Mouse (Mus musculus) thymus, adult 2 months (tissue): Measurements from ENCODE around the gene Sgcd. TPM values are rescaled to one million over a fixed set of nuclear protein-coding genes. Genes with fewer than 3 reads are reported as not detected.
"Not testable (repeated sequence)": the region's sequence is repeated elsewhere in the genome, so short reads cannot be mapped to it uniquely, and the experiment has no call there.

Experiments
- DNase-seq: peaks from one replicate; pipeline ENCODE4 v3.0.0; 2021
- H3K27ac ChIP-seq: fragments of 200-500 bp; 2 replicates; pipeline ENCODE4 v1.5.1; 2012; ENCODE audit warnings: low read length, control low read depth; ENCODE audit not compliant: control insufficient read depth, insufficient read depth
- H3K27me3 ChIP-seq: fragments of 200-500 bp; 2 replicates; pipeline ENCODE4 v1.6.1; 2012; ENCODE audit warnings: mild to moderate bottlenecking, low read length, moderate library complexity, mixed read lengths; ENCODE audit not compliant: control insufficient read depth, insufficient read depth
- H3K36me3 ChIP-seq: fragments of 200-500 bp; 2 replicates; pipeline ENCODE4 v1.6.1; 2012; ENCODE audit warnings: mild to moderate bottlenecking, low read length, moderate library complexity; ENCODE audit not compliant: control insufficient read depth, insufficient read depth
- H3K4me1 ChIP-seq: fragments of 200-500 bp; replicated peaks from 2 replicates; pipeline ENCODE4 v1.6.1; 2012; ENCODE audit warnings: low read length; ENCODE audit not compliant: control insufficient read depth, insufficient read depth
- H3K4me3 ChIP-seq: fragments of 200-500 bp; 2 replicates; pipeline ENCODE4 v1.5.1; 2012; ENCODE audit warnings: mild to moderate bottlenecking, low read length, control low read depth, moderate library complexity; ENCODE audit not compliant: control insufficient read depth, insufficient read depth
- CTCF ChIP-seq: fragments of 200-500 bp; IDR thresholded peaks from 2 replicates; pipeline ENCODE4 v1.5.1; 2012; ENCODE audit warnings: mild to moderate bottlenecking, control low read depth, low read length, moderate library complexity, borderline replicate concordance; ENCODE audit not compliant: control insufficient read depth, poor library complexity, insufficient read depth; ENCODE audit errors: extremely low read depth
- POLR2A ChIP-seq: fragments of 200-500 bp; IDR thresholded peaks from 2 replicates; pipeline ENCODE4 v1.6.1; 2012; ENCODE audit warnings: mild to moderate bottlenecking, low read length, control low read depth, moderate library complexity; ENCODE audit not compliant: control insufficient read depth, poor library complexity, insufficient read depth; ENCODE audit errors: extremely low read depth
- WGBS: fragments of 180-500 bp; shearing (Covaris S2); methylation state at CpG from one replicate; pipeline ENCODE4 v1.1.7; 2018; 5-methylcytosine and 5-hydroxymethylcytosine counted together
- polyA plus RNA-seq: library from polyadenylated mRNA; depleted of rRNA; stranded (reverse); fragments of >200 nt; gene quantifications from 2 replicates; pipeline ENCODE4 v1.2.3, GENCODE M21; 2012

Sgcd gene
- polyA plus RNA-seq, 1 experiment, result 0.34 TPM

DNA sequence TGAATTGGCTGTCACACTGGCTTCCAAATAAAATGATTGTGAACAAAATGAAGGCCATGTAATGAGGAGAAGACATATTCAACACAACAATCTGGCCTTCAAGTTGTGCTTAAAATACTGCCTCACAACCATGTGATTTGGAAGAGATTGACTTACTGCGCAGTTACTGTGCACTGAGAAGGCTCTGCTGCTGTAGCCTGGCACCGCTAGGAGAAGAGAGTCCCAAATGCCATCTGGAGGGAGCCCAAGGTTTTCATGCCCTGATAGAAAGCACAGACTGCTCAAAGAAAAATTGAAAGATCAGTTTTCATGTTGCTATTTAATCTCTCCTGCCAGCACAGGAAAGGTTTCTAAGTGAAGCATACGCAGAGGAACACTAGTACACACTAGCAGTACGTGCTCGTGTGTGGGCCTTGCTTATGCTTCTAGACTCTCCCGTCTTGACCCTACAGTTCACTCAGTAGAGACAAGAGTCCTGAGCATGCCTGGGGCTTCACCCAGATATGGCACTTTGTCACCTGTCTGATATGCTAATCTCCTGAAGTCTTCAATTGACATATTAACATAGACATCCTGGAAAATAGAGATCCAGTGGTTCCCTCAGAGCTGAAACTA, 184.6 kb downstream of the Sgcd start:
- H3K4me3 ChIP-seq, result no peak overlapping the region
- TF ChIP-seq POLR2A (no peak), CTCF (no peak)
- no peak overlapping the region for H3K27ac ChIP-seq
- WGBS, result 92% methylated on average over 6 of the region's 6 CpGs
- no peaks in the 10 kb centered on the region for H3K27me3 ChIP-seq
- DNase-seq, result no peak
- no peaks in the 10 kb centered on the region for H3K4me1 ChIP-seq
- H3K36me3 ChIP-seq, result no peaks in the 10 kb centered on the region

DNA sequence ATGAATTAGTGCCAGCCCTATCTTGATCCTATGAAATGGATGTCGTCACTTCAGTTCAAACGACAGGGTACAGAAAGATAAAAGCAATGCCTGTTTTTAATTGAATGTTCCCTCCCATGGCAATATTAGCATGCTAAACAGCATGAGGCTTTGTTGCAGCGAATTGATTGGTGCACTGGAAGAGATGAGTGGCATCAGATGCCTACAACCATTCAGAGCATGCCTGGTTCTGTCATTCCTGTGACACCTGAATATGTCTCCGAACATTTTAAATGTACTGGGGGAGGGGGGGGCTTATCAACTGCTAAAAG, 210.9 kb downstream of the Sgcd start:
- no peak overlapping the region for H3K4me3 ChIP-seq
- TF ChIP-seq CTCF, result no peak
- TF ChIP-seq POLR2A, result no peak
- 80% methylated on average over 4 of the region's 4 CpGs for WGBS
- no peaks in the 10 kb centered on the region for H3K36me3 ChIP-seq
- no peak overlapping the region for H3K27ac ChIP-seq
- no peak for DNase-seq
- no peaks in the 10 kb centered on the region for H3K27me3 ChIP-seq
- H3K4me1 ChIP-seq, result no peaks in the 10 kb centered on the region

DNA sequence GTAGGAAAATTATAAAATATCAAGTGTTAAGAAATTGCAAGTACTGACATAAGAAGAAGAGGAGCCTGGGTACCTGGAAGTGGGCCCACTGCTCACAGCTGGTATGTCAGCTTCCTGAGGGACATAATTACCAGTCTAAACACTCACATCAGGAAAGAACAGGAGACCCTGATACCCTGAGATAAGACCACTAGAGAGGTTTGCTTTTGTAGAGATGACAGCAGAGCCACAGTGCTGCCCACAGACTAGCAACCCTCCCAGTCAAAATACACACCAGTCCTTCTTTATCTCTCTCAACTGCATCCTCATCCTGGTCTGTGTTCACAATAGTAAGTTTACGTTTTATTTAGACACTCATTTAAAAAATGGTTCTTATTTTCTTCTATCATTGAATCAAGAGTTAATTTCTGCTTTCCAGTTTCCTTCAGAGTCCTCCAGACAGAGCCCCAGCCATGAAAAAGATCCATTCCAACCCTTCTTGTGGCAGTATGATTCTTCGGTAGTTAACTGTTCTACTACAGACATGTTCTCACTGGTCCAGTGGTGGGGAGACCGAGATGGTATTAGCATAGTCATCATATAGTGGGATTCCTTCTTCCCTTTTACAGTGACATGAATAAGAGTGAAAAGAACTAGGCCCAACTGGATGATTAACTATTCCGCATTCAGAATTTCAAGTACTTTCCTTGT, 211.4 kb downstream of the Sgcd start:
- no peak for DNase-seq
- Histone ChIP-seq H3K27me3 (no peaks in the 10 kb centered on the region), H3K4me3 (no peak overlapping the region), H3K4me1 (no peaks in the 10 kb centered on the region), H3K27ac (no peak overlapping the region), H3K36me3 (no peaks in the 10 kb centered on the region)
- TF ChIP-seq POLR2A (no peak), CTCF (no peak)
- 76% methylated on average over 4 of the region's 4 CpGs for WGBS

DNA sequence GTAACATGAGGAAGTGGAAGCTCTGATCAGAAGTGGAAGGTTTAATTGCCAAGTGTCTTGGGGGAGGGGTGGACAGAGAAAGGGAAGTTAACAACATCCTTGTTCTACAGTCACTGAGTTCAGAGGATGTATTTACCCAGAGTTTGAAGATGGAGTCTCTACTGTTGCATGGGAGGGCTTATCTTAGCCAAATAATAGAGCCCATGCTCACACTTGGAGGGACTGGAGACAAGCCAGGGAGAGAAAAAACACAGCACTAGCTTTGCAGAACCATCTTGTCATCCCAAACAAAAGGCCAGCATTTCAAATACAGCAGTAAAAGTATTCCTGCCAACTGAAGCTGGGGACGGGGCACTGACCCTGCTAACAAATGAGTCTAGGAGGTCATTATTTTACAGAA, 212.8 kb downstream of the Sgcd start:
- Histone ChIP-seq H3K36me3 (no peaks in the 10 kb centered on the region), H3K4me3 (no peak overlapping the region), H3K4me1 (no peaks in the 10 kb centered on the region), H3K27ac (no peak overlapping the region), H3K27me3 (no peaks in the 10 kb centered on the region)
- WGBS, result 81% methylated on average over 1 of the region's 1 CpGs
- DNase-seq, result no peak
- TF ChIP-seq CTCF (no peak), POLR2A (no peak)

DNA sequence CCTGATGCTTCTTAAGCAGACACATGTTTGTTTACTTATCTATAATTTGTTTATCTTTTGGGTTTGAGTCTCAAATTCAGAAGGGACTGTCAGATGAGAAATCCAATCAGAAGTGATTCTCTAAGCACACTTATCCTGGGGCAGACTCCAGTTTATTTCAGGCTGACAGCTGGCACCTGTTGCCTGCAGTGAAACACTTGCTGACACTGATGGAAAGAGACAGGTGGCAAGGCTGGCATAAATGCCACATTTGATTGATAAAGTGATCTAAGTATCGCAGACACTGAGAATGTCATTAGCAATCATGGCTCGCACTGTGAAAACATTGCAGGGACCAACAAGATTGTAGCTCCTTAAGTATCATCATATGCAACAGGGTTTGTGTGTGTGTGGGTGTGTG, 222.9 kb downstream of the Sgcd start:
- DNase-seq, result no peak
- WGBS, result 92% methylated on average over 2 of the region's 2 CpGs

DNA sequence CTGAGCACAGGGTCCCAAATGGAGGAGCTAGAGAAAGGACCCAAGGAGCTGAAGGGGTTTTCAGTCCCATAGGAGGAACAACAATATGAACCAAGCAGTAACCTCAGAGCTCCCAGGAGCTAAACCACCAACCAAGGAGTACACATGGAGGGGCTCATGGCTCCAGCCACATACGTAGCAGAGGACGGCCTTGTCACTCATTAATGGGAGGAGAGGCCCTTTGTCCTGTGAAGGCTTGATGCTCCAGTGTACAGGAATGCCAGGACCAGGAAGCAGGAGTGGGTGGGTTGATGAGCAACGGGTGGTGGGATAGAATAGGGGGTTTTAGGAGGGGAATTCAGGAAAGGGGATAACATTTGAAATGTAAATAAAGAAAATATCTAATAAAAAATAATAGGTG, 225.2 kb downstream of the Sgcd start:
- WGBS, result 88% methylated on average over 3 of the region's 3 CpGs
- not testable (repeated sequence) for H3K27ac ChIP-seq, DNase-seq, H3K4me3 ChIP-seq, H3K27me3 ChIP-seq, H3K4me1 ChIP-seq, H3K36me3 ChIP-seq

More for the DNA sequence above, 222.9 kb downstream of the Sgcd start:
- no peaks in the 10 kb centered on the region for H3K36me3 ChIP-seq
- H3K27ac ChIP-seq, result no peak overlapping the region
- no peak for TF ChIP-seq POLR2A
- no peaks in the 10 kb centered on the region for H3K4me1 ChIP-seq
- H3K27me3 ChIP-seq, result no peaks in the 10 kb centered on the region
- H3K4me3 ChIP-seq, result no peak overlapping the region

DNA sequence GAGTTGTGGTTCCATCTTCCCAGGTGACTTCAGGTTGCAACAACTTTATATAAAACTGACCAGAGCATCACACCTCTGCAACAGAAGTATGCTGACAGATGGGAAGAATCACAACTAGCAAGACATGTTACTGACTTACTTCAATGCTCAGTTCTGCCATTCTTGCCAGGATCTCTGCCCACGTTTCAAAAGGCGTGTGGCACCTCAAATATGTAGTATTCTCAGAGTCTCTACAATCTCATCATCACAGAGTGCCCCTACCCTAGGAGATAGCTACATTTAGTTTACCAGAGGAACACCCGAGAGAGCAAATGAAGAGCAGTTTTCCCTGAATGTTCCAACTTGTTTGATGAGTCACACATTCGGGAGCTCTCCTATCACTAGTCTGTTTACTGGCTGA, 229.8 kb downstream of the Sgcd start:
- Histone ChIP-seq H3K27me3 (no peaks in the 10 kb centered on the region), H3K4me1 (no peaks in the 10 kb centered on the region), H3K36me3 (no peaks in the 10 kb centered on the region), H3K27ac (no peak overlapping the region), H3K4me3 (no peak overlapping the region)
- WGBS, result 91% methylated on average over 4 of the region's 4 CpGs
- TF ChIP-seq CTCF (no peak), POLR2A (no peak)
- DNase-seq, result no peak
